Mouse (Mus musculus) lung, embryonic 16.5 days (tissue): ENCODE data around the gene Cdkl3. TPM values are rescaled to one million over a fixed set of nuclear protein-coding genes. Genes with fewer than 3 reads are reported as not detected.
"Not testable (repeated sequence)": the region's sequence is repeated elsewhere in the genome, so short reads cannot be mapped to it uniquely, and the experiment has no call there.

Source experiments
- ATAC-seq: fragments of 200-750 bp; cut with Nextera tagmentation; 2 replicates; pipeline ENCODE4 v1.8.0; 2017; ENCODE audit warnings: low read depth, mild to moderate bottlenecking, moderate library complexity
- H3K27ac ChIP-seq: fragments of 300-500 bp; sonication (generic); 2 replicates; pipeline ENCODE4 v1.5.1; 2014; ENCODE audit warnings: mild to moderate bottlenecking, control low read depth, low read length
- H3K27me3 ChIP-seq: fragments of 300-500 bp; sonication (generic); 2 replicates; pipeline ENCODE4 v1.6.1; 2014; ENCODE audit warnings: low read depth, low read length, mixed read lengths; ENCODE audit not compliant: control insufficient read depth, insufficient read depth
- H3K36me3 ChIP-seq: fragments of 300-500 bp; sonication (generic); 2 replicates; pipeline ENCODE4 v1.6.1; 2014; ENCODE audit warnings: low read length; ENCODE audit not compliant: control insufficient read depth, insufficient read depth
- H3K4me1 ChIP-seq: fragments of 300-500 bp; sonication (generic); replicated peaks from 2 replicates; pipeline ENCODE4 v1.6.1; 2014; ENCODE audit warnings: low read length, mixed read lengths; ENCODE audit not compliant: control insufficient read depth, insufficient read depth
- H3K4me2 ChIP-seq: fragments of 300-500 bp; sonication (generic); 2 replicates; pipeline ENCODE4 v1.6.1; 2014; ENCODE audit warnings: low read depth, low read length, control low read depth
- H3K4me3 ChIP-seq: fragments of 300-500 bp; sonication (generic); 2 replicates; pipeline ENCODE4 v1.5.1; 2014; ENCODE audit warnings: mild to moderate bottlenecking, low read length, control low read depth
- H3K9ac ChIP-seq: fragments of 300-500 bp; sonication (generic); 2 replicates; pipeline ENCODE4 v1.6.1; 2014; ENCODE audit warnings: low read length, control low read depth
- H3K9me3 ChIP-seq: fragments of 300-500 bp; sonication (generic); 2 replicates; pipeline ENCODE4 v1.6.1; 2016; ENCODE audit warnings: low read length; ENCODE audit not compliant: control insufficient read depth
- WGBS: fragments of 180-500 bp; shearing (Covaris S2); extraction: QIAGEN DNeasy Blood & Tissue Kit; methylation state at CpG from one replicate; pipeline ENCODE4 v1.1.7; 2014; 5-methylcytosine and 5-hydroxymethylcytosine counted together
- polyA plus RNA-seq: library from polyadenylated mRNA; unstranded; fragments of >200 nt; fragmentation: Nextera tagmentation; extraction: Ambion mirVana; gene quantifications from 2 replicates; pipeline ENCODE4 v1.2.1, GENCODE M21; 2015

The Cdkl3 gene
- polyA plus RNA-seq, 1 experiment from 2014 or later: 9.4 TPM

GRCm38 (mm10) chr11:52115479-52115878 lies 111.5 kb downstream of the Cdkl3 start:
- Histone ChIP-seq H3K27ac (no peak overlapping the region), H3K9me3 (no peaks in the 10 kb centered on the region; the same call in 1 of the 2 replicates), H3K36me3 (peaks cover 60% of the 10 kb centered on the region), H3K9ac (no peak overlapping the region), H3K4me2 (no peak overlapping the region), H3K4me1 (no peaks in the 10 kb centered on the region), H3K4me3 (no peak overlapping the region), H3K27me3 (no peaks in the 10 kb centered on the region)
- ATAC-seq: no peak
- WGBS: 91% methylated on average over 3 of the region's 3 CpGs

- peaks cover 63% of the 10 kb centered on the region for H3K36me3 ChIP-seq
- not testable (repeated sequence) for H3K27me3 ChIP-seq, ATAC-seq, H3K4me3 ChIP-seq, H3K4me1 ChIP-seq, H3K4me2 ChIP-seq, H3K27ac ChIP-seq, H3K9ac ChIP-seq, H3K9me3 ChIP-seq
- WGBS: 92% methylated on average over 6 of the region's 6 CpGs
Measured at GRCm38 (mm10) chr11:52116117-52116516, 112.1 kb downstream of the Cdkl3 start.

GRCm38 (mm10) chr11:52117156-52117555 lies 113.1 kb downstream of the Cdkl3 start:
- no peak overlapping the region for H3K9ac ChIP-seq
- peaks cover 74% of the 10 kb centered on the region for H3K36me3 ChIP-seq

GRCm38 (mm10) chr11:52120415-52120814 lies 116.4 kb downstream of the Cdkl3 start:
- ATAC-seq, H3K9ac ChIP-seq, H3K4me2 ChIP-seq, H3K4me1 ChIP-seq, H3K9me3 ChIP-seq, H3K4me3 ChIP-seq, H3K27me3 ChIP-seq, H3K27ac ChIP-seq: not testable (repeated sequence)
- H3K36me3 ChIP-seq: peaks cover 78% of the 10 kb centered on the region

More at GRCm38 (mm10) chr11:52117156-52117555, 113.1 kb downstream of the Cdkl3 start:
- Histone ChIP-seq H3K9me3 (no peaks in the 10 kb centered on the region; the same call in 1 of the 2 replicates), H3K4me2 (no peak overlapping the region), H3K4me3 (no peak overlapping the region), H3K27me3 (no peaks in the 10 kb centered on the region), H3K27ac (no peak overlapping the region), H3K4me1 (no peaks in the 10 kb centered on the region)
- ATAC-seq: no peak
- WGBS: 92% methylated on average over 7 of the region's 7 CpGs

- peaks cover 67% of the 10 kb centered on the region for H3K36me3 ChIP-seq
- H3K4me2 ChIP-seq: no peak overlapping the region
- no peaks in the 10 kb centered on the region for H3K27me3 ChIP-seq
- no peak overlapping the region for H3K27ac ChIP-seq
- no peaks in the 10 kb centered on the region; the same call in 1 of the 2 replicates for H3K9me3 ChIP-seq
- 84% methylated on average over 6 of the region's 6 CpGs for whole genome bisulfite sequencing
- H3K4me3 ChIP-seq: no peak overlapping the region
- 0 out of 2 replicates have a peak, but pooled peaks cover 3% of the 10 kb centered on the region for H3K4me1 ChIP-seq
- no peak for ATAC-seq
- H3K9ac ChIP-seq: no peak overlapping the region
Measured at GRCm38 (mm10) chr11:52122045-52122444, 118.0 kb downstream of the Cdkl3 start.

- 90% methylated on average over 4 of the region's 4 CpGs for WGBS
- Histone ChIP-seq H3K4me1 (0 out of 2 replicates have a peak, but pooled peaks cover 9% of the 10 kb centered on the region), H3K27me3 (no peaks in the 10 kb centered on the region), H3K27ac (no peak overlapping the region), H3K9ac (no peak overlapping the region), H3K9me3 (no peaks in the 10 kb centered on the region; the same call in 1 of the 2 replicates), H3K36me3 (peaks cover 45% of the 10 kb centered on the region), H3K4me2 (no peak overlapping the region), H3K4me3 (no peak overlapping the region)
- no peak for ATAC-seq
Measured at GRCm38 (mm10) chr11:52124468-52124867, 120.4 kb downstream of the Cdkl3 start.

GRCm38 (mm10) chr11:52127169-52127568 lies 123.1 kb downstream of the Cdkl3 start:
- H3K9me3 ChIP-seq: no peaks in the 10 kb centered on the region
- H3K27me3 ChIP-seq: no peaks in the 10 kb centered on the region
- peaks cover 20% of the 10 kb centered on the region for H3K36me3 ChIP-seq
- H3K27ac ChIP-seq: no peak overlapping the region
- WGBS: 58% methylated on average over 3 of the region's 3 CpGs
- no peak for ATAC-seq
- no peak overlapping the region for H3K9ac ChIP-seq
- no peak overlapping the region for H3K4me2 ChIP-seq
- H3K4me1 ChIP-seq: 0 out of 2 replicates have a peak, but pooled peaks cover 9% of the 10 kb centered on the region
- no peak overlapping the region for H3K4me3 ChIP-seq

GRCm38 (mm10) chr11:52127760-52128159 lies 123.7 kb downstream of the Cdkl3 start:
- Histone ChIP-seq H3K27me3 (no peaks in the 10 kb centered on the region), H3K27ac (no peak overlapping the region), H3K9ac (no peak overlapping the region), H3K36me3 (peaks cover 15% of the 10 kb centered on the region), H3K4me2 (no peak overlapping the region), H3K4me3 (no peak overlapping the region), H3K4me1 (0 out of 2 replicates have a peak, but pooled peaks cover 9% of the 10 kb centered on the region), H3K9me3 (no peaks in the 10 kb centered on the region)
- 50% methylated on average over 5 of the region's 5 CpGs for WGBS
- ATAC-seq: no peak

- Histone ChIP-seq H3K9ac (no peak overlapping the region), H3K4me3 (no peak overlapping the region), H3K4me2 (no peak overlapping the region), H3K36me3 (peaks cover 15% of the 10 kb centered on the region), H3K9me3 (no peaks in the 10 kb centered on the region), H3K4me1 (0 out of 2 replicates have a peak, but pooled peaks cover 9% of the 10 kb centered on the region), H3K27me3 (no peaks in the 10 kb centered on the region), H3K27ac (no peak overlapping the region)
- 52% methylated on average over 5 of the region's 5 CpGs for WGBS
- no peak for ATAC-seq
Measured at GRCm38 (mm10) chr11:52128316-52129061, 124.5 kb downstream of the Cdkl3 start.
